Mouse (Mus musculus) testis, adult 2 months (tissue): Measurements from ENCODE around the gene Rabep1.

Experiments
- CTCF ChIP-seq: fragments of 200-500 bp; IDR thresholded peaks from 2 replicates; pipeline ENCODE4 v1.5.1; 2012; ENCODE audit warnings: low read depth, mild to moderate bottlenecking, inconsistent platforms, low read length, moderate library complexity; ENCODE audit not compliant: control insufficient read depth, insufficient read depth, insufficient replicate concordance
- POLR2A ChIP-seq: fragments of 200-500 bp; IDR thresholded peaks from 2 replicates; pipeline ENCODE4 v1.6.1; 2012; ENCODE audit warnings: low read depth, mild to moderate bottlenecking, inconsistent platforms, low read length, moderate library complexity; ENCODE audit not compliant: control insufficient read depth

DNA sequence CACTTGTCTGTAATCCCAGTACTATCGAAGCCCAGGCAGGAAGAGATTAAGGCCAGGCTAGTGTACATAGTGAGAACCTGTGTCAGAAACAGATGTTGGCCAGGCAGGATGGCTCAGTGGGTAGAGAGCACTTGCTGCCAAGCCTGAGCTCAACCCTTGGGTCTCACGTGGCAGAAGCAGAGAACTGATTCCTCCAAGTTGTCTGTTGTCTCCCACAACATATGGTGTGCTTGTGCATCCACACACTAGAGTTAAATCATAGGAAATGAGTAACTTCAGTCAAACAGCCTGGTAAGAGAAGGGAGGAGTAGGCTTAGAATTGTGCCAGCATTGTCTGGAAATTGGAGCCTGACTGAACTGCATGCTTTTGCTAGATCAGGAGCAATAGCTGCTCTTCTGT, 130.6 kb downstream of the Rabep1 start:
- TF ChIP-seq CTCF (no peak), POLR2A (no peak)
